Mouse (Mus musculus): ENCODE data around the gene Arfgef2. TPM values are rescaled to one million over a fixed set of nuclear protein-coding genes. Genes with fewer than 3 reads are reported as not detected.
A peak's percentile ranks its signal among the peaks of the same experiment; 100 is the strongest.
"Not testable (repeated sequence)": the region's sequence is repeated elsewhere in the genome, so short reads cannot be mapped to it uniquely, and the experiment has no call there.

The Arfgef2 gene
- total RNA-seq (2021), result 10 to 100 TPM; 45.7 to 49.8 TPM
- long read RNA-seq, experiment 1, full-length matches to known transcripts, result 2 of 18 reads
- long read RNA-seq, experiment 1, partial matches to known transcripts, result 1 of 18 reads
- long read RNA-seq, experiment 1, other reads (novel, unspliced or antisense), result 15 of 18 reads
- long read RNA-seq, experiment 2, full-length matches to known transcripts, result 2 of 12 reads
- long read RNA-seq, experiment 2, partial matches to known transcripts, result 2 of 12 reads
- long read RNA-seq, experiment 2, other reads (novel, unspliced or antisense), result 8 of 12 reads

DNA sequence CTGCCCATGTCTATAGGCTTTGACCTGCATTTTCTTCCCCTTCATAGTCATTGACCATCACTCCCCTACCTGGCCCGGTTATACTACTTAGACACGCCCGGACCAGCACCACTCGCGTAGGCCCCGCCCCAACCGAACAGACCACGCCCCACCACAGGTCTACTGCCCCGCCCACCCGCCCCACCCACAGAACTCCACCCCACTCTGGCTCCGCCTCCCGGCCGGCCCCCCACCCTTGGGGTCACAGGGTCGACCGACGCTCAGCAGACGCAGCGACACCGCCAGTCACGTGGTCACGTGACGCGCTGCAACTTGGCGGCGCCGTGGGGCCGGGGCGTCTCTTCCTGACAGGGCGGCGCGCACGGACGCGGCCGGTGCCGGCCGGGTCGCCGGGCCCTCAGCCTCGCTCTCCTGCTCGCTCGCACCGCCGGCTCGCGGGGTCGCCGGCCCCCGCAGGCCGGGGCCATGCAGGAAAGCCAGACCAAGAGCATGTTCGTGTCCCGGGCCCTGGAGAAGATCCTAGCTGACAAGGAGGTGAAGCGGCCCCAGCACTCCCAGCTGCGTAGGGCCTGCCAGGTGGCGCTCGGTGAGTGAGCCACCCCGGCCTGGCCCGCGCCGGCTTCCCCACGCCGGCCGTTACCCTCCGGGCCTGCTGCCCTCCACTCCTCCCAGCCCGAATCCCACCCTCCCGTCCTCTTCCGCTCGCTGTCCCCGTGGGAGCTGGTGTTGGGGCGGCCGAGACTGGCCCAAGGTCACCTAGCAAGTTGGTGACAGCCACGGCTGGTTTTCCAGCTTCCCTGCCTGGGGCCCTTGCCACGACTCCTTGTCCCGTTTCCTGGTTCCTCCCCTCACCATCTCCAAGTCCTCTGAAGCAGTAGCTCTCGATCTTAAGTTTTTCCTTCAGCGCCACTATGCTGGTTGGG, at the start of gene Arfgef2:
Gene Arfgef2, plus strand, starts transcription at position 339 of the 923 bp plus-strand sequence.
- DNase-seq (ENCODE audit: low spot score in 2 of 2), result peak; percentile 87 to 88
- intact Hi-C loops (cut with DNase I), result loop anchor here (5.0 kb wide), 1 partner anchor 47 kb away; no protein-coding TSS in a partner anchor

DNA sequence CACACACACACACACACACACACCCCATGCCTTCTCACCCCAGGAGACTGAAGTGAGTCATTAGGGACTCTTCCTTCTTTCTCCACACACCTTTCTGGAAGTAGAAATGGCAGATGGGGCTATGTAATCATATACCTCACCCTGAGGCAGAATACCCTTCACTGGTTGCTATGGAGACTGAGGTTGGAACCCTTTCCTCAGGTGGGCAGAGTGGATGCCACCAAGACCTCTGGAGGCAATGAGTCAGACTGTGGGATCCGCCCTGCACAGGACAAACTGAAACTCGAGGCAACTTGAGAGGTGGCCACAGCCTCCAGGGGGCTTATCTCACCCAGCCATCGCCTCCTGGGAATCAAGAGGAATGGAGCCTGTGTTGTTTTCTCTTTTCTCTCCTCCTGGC, 47.4 kb upstream of the Arfgef2 start:
- intact Hi-C loops (cut with DNase I), result no loop called here
- DNase-seq (ENCODE audit: low spot score in 2 of 2), result no peak

DNA sequence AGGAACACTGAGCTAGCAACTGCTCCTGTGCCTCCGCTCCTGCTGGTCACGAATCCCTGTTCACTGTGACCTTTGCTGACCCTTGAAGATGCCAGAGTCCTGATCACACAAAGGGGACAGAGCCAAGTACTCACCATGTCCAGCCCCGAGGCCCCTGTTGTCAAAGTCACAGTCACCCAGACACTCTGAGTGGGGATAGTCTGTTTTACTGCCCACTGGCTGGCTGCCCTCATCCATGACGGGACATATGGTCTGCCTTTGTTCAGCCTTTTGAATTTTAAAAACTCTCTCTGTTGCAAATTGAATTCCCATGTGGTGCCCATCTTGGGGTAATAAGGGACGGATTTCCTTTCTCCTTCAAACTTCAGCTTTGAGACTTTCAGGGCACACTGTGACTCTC, 41.3 kb upstream of the Arfgef2 start:
- intact Hi-C loops (cut with DNase I), result no loop called here
- DNase-seq (ENCODE audit: low spot score in 2 of 2), result no peak

DNA sequence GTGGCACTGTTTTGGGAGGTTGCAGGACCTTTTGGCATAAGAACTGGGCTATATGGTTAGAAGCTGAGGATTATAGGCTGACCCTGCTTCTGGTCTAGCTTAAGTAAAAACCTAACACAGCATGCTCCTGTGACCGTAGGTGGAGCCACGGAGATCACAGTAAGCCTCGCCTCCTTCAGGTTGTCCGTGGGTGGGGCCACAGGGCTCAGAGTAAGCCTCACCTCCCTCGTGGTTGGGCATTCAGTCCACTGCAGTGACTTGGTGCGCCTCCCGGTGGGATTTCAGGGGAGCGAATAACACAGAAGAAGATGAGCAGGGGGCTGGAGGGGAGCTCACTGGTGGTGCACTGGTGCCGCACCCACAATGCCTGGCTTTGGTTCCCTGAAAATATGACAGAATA, 37.8 kb upstream of the Arfgef2 start:
- no peak for DNase-seq (ENCODE audit: low spot score in 2 of 2)
- intact Hi-C loops (cut with DNase I), result no loop called here

DNA sequence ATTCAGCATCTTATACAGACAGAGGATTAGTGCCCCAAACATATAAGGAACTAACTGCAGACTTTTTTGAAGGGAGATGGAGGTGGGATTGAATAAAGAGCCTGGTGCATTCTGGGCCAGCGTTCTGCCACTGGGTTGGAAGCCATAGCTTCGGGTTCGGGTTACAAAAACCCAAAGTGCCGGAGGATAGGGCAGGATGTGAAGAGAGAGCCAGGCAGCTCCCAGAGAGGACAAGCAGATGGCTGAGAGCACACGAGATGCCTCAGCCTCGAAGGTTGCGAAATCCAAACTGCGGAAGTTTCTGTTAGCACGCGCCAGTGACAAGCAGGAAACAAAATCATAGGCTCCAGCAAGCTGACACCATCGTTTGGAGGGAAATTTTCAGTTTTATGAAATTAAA, 34.0 kb upstream of the Arfgef2 start:
- intact Hi-C loops (cut with DNase I), result loop anchor here (5.0 kb wide), 1 partner anchor 59 kb away; the partner anchor contains the start of gene Prex1
- no peak for DNase-seq (ENCODE audit: low spot score in 2 of 2)

DNA sequence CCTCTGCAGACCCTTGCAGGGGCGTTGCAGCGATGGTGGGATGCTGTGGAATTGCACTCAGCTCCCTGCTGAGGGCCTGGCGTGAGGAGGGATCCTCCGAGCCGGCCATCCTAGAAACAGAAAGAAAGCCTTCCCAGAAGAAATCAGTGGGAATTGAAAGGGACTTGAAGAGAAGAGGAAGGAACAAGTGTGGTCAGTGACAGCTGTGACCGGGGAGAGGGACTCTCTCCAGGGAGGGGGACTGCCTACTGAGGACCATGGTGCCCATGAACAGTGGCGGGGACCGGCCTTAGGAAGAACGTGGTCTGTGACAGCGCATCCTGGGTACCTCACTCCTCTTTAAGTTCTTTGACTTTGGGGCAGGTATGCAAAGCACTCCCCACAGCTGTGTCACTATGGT, 31.8 kb upstream of the Arfgef2 start:
- intact Hi-C loops (cut with DNase I), result loop anchor here (5.0 kb wide), 1 partner anchor 61 kb away; the partner anchor contains the start of gene Prex1
- no peak for DNase-seq (ENCODE audit: low spot score in 2 of 2)

DNA sequence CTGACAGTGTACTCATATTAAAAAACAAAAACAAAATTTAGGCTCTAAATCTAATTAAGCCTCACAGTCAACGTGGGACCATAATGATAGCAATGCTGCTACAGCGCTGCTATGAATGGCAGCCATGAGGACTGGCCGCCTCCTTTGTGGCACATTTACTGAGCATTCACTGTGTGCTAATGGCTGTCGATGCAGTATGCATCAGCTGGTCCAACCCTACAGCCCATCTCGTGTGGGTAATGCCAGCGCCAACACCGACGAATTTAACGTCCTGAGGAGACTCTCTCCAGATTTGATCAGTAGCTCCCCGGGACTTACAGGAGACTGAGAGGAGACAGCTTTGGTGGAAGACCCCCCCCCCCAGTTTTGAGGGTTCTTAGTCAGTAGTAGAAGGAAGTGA, 31.1 kb upstream of the Arfgef2 start:
- no peak for DNase-seq (ENCODE audit: low spot score in 2 of 2)
- intact Hi-C loops (cut with DNase I), result loop anchor here (5.0 kb wide), 1 partner anchor 62 kb away; the partner anchor contains the start of gene Prex1

DNA sequence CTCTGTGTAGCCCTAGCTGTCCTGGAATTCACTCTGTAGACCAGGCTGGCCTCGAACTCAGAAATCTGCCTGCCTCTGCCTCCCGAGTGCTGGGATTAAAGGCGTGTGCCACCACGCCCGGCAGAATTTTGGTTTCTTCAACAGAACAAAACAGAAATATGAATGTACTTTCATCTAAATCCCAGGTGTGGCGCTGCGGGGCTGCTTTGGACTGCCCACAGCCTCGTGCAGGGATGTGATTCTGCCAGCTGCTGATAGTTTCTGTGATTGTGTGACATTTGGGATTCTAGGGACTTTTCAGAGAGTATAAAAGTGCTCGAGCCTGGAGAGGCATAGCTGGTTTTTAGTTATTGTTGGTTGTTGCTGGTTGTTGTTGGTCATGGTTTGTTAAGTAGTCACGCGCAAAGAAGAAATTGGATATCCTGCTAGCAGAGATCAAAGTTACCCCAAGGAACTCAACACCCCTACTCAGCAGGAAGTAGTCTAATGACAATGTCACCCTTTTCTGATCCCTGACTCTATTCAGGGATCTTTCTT, 30.0 kb upstream of the Arfgef2 start:
- intact Hi-C loops (cut with DNase I), result no loop called here
- DNase-seq (ENCODE audit: low spot score in 2 of 2), result no peak

DNA sequence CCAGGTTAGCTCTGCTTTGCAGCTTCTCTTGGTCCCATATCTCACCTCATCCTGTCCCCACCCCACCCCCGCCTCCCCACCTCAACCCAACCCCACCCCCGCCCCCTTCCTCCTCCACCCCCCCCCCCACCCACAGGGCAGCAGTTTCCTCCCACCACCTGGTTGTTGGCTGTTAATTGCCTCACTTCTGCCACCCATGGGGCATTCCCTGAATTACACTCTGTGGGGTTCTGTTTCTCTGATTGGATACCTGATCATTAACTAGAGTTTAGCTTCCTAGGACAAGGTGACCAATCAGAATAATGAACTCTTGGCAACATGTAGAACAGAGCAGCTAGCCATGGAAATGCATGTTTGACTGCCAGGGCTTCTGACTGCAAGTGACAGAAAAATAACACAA, 29.1 kb upstream of the Arfgef2 start:
- intact Hi-C loops (cut with DNase I), result no loop called here
- peak in 1 of 2 experiments; percentile 57 for DNase-seq (ENCODE audit: low spot score in 2 of 2)

DNA sequence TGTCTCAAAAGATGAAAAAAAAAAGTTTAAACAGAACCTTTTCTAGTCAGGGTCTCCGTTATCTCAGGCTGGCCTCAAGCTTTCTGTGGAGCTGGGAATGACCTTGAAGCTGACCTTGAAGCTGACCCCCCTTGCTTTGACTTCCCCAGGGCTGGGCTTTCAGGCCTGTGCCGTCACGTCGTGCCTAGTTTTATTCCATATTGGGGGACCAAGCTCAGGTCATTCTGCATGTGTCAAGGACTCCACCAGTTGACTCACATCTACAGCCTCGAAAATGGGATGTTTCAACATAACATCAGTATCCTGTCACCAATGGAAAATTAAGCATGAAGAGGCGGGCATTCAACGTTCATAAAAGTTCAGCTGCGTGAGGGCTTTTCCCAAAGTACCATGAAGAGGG, 25.4 kb upstream of the Arfgef2 start:
- intact Hi-C loops (cut with DNase I), result loop anchor here (5.0 kb wide), 1 partner anchor 128 kb away; no protein-coding TSS in a partner anchor
- DNase-seq (ENCODE audit: low spot score in 2 of 2), result no peak

DNA sequence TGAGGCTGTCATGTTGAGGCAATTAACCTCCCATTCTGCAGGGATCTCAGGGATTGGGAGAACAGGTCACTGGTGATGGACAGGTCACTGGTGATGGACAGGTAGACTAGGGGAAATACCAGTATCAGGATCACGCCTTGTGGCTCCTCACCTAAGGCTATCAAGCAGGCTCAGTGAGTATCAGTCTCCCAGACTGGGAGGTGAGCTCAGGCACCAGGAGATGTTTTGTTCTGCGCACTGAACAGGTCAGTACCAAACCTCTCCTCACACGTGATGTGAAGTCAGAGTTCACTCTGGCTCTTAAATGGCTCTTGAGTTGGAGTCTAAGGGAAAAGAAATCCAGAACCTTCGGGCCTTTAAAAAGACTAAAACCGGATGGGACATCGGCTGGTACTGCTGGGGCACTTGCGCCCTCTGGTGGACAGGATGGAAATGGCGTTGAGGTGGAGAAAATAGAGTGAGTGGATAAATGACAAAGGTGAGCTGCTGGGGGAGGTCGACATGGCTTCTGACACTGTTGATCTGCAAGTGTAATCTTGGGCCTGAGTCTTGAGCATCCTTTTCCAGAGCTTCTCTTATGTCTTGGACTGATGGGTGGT, 24.3 kb upstream of the Arfgef2 start:
- peak; percentile 76 to 85 for DNase-seq (ENCODE audit: low spot score in 2 of 2)
- intact Hi-C loops (cut with DNase I), result loop anchor here (1.0 to 5.0 kb wide), 2 partner anchors 129 to 189 kb away; no protein-coding TSS in a partner anchor

DNA sequence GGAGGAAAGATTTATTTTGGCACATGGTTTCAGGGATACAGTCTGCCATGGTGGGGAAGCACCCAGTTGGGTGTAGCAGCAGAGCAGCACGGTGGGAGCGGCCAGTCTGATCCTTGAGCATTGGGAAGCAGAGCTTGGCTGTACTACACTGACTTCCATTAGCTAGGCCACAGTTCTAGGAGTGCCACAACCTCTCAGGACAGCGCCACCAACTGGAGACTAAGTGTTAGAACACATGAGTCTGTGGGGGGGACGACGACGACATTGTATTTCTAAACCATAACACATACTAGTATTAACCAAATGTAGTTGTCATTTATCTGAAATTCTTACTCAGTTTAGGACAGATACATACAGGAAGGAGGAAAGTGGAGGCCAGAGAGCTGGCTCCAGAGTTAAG, 21.0 kb upstream of the Arfgef2 start:
- intact Hi-C loops (cut with DNase I), result loop anchor here (5.0 kb wide), 1 partner anchor 132 kb away; no protein-coding TSS in a partner anchor
- no peak for DNase-seq (ENCODE audit: low spot score in 2 of 2)

DNA sequence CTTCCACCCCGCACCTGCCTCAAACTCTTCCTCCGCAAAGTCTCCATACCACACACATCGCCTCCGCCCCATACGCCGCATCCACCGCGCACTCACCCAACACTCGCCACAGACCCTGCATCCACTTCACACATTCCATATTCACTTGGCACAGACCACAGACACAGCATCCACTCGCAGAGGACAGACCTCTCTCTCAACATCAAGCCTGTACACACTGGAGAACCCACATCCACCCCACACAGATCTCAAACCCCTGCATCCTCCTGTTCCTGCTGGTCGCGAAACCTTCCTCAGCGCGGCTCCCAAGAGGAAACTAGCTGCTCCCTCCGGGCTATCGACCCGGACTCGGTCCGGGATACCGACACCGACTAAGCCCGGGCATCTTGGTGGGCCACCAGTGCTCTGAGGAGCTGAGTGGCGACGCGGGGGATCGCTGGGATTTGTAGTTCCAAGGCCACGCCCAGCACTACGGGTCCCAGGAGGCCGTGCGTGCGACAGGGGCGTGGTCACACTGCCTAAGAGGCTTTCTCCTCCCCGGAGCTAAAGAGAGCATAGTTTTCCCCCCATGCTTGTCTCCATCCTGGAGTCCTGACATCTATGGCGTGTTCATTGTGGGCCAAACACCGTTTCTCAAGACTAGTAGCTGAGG, 18.9 kb upstream of the Arfgef2 start:
- intact Hi-C loops (cut with DNase I), result no loop called here
- DNase-seq (ENCODE audit: low spot score in 2 of 2), result peak; percentile 95

DNA sequence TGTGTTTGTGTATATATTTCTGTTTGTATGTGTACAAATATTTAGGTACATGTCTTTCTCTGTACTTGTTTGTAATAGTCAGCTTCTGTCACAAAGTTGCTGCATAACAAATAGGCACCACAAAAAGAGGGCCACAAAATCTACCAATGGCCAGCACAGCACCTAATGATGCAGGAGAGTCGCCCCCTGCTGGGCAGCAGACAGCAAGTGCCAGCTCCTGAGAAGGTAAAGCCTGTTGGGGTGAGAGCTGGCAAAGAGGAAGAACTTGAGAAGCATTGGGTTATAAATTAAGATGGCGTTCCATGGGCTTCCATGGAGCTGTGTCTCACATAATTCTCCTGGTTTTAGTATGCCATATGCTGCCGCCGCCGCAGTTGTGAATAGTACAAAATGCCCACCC, 13.7 kb upstream of the Arfgef2 start:
- intact Hi-C loops (cut with DNase I), result no loop called here
- no peak for DNase-seq (ENCODE audit: low spot score in 2 of 2)

DNA sequence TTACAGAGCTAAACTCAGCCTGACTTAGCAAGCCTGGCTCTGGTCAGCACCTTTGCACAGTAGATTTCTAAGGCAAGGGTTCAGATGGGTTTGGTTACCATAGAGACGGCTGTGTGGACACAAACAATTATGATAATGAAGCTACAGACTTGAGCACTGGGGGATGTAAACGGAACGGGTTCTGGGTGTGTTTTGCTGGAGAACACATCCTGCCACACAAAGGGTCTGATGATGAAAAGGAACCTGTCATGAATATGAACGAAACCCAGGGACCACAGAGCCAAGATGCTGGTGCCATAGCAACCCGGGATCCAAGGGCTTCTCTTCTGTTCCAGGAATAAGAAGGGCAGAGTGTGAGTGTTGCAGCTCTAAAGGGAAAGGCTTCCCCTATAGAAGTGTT, 13.0 kb upstream of the Arfgef2 start, which contains the start of gene Trp53rkb:
Gene Trp53rkb, plus strand, starts transcription at position 177 of the 400 bp plus-strand sequence.
- DNase-seq (ENCODE audit: low spot score in 2 of 2), result peak; percentile 33 to 74
- intact Hi-C loops (cut with DNase I), result no loop called here

DNA sequence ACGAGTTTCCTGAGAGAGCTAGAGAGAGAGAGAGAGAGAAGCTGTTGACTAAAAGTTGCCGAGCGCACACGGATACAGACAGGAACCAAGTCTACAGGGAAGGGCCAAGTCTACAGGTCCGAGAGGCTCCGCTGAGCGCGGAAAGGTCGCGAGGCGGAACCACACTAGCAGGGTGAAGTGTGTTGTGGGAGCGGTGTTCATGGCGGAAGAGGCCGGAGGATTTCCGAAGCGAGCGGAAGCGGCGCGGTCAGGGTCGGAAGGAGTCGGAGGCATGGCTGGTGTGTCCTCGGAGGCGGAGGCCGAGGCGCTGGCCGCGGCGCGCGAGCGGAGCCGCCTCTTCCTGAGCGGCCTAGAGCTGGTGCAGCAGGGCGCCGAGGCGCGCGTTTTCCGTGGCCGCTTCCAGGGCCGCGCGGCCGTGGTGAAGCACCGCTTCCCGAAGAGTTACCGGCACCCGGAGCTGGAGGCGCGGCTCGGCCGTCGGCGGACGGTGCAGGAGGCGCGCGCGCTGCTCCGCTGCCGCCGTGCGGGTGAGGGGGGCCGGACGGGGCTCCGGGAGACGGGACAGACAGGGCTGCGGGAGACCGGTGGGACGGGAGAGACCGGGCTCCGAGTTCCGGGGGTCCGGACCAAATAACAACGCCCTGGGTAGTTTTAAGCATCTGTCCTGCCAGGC, 11.7 kb upstream of the Arfgef2 start:
- peak; percentile 75 to 86 for DNase-seq (ENCODE audit: low spot score in 2 of 2)
- intact Hi-C loops (cut with DNase I), result not testable (repeated sequence)

DNA sequence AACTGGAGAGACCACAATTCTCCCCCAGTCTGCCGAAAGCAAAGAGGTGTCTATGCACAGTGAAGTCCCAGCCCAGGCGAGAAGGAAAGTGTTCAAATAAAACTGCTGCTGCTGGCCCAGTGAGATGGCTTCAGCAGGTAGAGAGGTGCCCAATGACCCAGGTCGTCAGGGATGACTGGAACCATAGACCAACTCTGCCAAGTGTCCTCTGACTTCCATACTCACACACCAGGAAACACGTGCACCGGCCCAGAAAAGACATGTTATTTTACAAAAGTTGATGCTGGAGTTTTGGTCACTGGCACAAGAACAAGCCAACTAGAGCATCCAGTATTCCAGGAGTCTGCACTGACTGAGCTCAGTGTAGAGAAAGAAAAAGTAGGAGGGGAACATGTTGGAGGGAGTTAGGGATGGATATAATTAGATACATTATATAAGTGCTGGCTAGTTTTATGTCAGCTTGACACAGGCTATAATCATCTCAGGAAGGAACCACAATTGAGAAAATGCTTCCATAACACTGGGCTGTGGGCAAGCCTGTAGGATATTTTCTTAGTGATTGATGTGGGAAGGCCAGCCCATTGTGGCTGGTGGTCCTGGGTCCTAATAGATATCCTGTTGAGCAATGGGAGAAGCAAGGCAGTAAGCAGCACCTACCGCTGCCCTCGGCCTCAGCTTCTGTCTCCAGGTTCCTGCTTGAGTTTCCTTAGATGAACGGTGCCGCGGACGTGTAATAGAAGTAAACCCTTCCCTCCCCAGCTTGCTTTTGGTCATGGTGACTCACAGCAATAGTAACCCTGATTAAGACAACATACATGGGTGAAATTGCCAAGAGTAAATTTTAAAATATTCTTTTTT, 5.5 kb upstream of the Arfgef2 start:
- peak in 1 of 2 experiments; percentile 64 for DNase-seq (ENCODE audit: low spot score in 2 of 2)

DNA sequence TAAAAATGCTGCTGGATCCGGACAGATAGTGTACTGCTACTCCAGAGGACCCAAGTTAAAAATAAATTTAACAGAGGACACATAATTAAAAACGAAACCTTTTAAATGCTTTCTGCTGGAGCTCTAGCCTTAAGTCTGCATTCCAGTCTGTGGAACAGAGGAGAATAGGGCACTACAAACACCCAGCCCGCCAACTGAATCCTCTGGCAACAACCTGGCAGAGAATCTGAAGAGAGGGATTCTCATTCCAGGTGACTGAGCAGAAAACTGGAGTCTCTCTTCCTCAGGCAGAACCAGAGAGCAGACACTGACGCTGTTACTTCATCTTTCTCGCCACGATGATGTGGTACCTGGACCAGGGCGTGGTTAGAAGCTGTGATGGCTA, 4.9 kb upstream of the Arfgef2 start:
- intact Hi-C loops (cut with DNase I), result no loop called here
- peak in 1 of 2 experiments; percentile 56 for DNase-seq (ENCODE audit: low spot score in 2 of 2)

More for the DNA sequence above, 5.5 kb upstream of the Arfgef2 start:
- intact Hi-C loops (cut with DNase I), result no loop called here

Measured in left cerebral cortex, postnatal 14 days (tissue).